Mouse (Mus musculus) CH12F3 (cell line): ENCODE measurements at regions not wholly inside any gene's neighbourhood (a gene's known extent, or its start where the extent isn't known, plus 50 kb on each side); places are given as distances from the start of the nearest gene placed in this dataset.

Source experiments
- in situ Hi-C: fragments of 300-500 bp; cut with MboI; formaldehyde crosslinking; loops from 2 replicates; pipeline ENCODE4 v1.14.3; 2020; ENCODE audit warnings: low sequenced_read_pairs

- in situ Hi-C loops: no loop called here
These were observed 74.8 kb upstream of the Akirin2 start for GRCm38 (mm10) chr4:34475792-34476448.

- in situ Hi-C loops: no loop called here
These were observed 66.5 kb upstream of the Akirin2 start for GRCm38 (mm10) chr4:34484273-34484672.

GRCm38 (mm10) chr4:34485574-34485973, 65.2 kb upstream of the Akirin2 start:
- in situ Hi-C loops: no loop called here

GRCm38 (mm10) chr4:34494961-34495723, 55.6 kb upstream of the Akirin2 start:
- in situ Hi-C loops: no loop called here

- in situ Hi-C loops: no loop called here
These were observed 52.4 kb upstream of the Akirin2 start for GRCm38 (mm10) chr4:34498325-34498724.

GRCm38 (mm10) chr4:34498781-34499180, 52.0 kb upstream of the Akirin2 start:
- in situ Hi-C loops: no loop called here

GRCm38 (mm10) chr4:34499731-34500130, 51.0 kb upstream of the Akirin2 start:
- in situ Hi-C loops: no loop called here
